Mouse (Mus musculus): Measurements from ENCODE around the gene Gm5155. TPM values are rescaled to one million over a fixed set of nuclear protein-coding genes. Genes with fewer than 3 reads are reported as not detected.

The Gm5155 gene
- polyA plus RNA-seq (2012; rRNA removed): not detected in 2 replicates

DNA sequence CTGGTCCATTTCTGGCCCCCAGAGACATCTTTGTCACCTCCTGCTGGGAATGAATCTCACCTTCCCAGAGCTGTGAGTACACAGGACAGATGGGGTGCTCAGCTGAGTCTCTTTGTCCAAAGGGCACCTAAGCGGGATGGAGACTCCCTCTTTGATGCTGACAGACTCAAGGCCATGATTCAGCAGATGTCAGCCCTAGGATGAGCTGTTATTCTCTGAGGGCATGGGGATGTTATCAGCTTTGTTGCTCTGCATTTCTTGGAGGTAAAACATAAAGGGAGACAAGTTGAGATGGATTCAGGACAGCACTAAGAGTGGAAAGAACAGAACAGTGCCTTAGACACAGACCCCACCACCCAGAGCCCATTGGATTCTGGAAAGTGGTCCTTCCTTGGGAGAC lies at the start of gene Gm5155:
Gene Gm5155, plus strand, starts transcription at position 301 of the 400 bp plus-strand sequence.

Other genes starting within 250 kb of the Gm5155 start
- gene Ceacam5, start 158.5 kb upstream of the Gm5155 start, polyA plus RNA-seq (2012; rRNA removed): not detected in 2 replicates
- not detected in 2 replicates for gene Ceacam14, start 59.1 kb upstream of the Gm5155 start, polyA plus RNA-seq (2012; rRNA removed)
- gene Ceacam11, start 100.4 kb downstream of the Gm5155 start, polyA plus RNA-seq (2012; rRNA removed): 0.05 TPM in 1 of 2 replicates, not detected in the other
- gene Ceacam13, start 138.1 kb downstream of the Gm5155 start, polyA plus RNA-seq (2012; rRNA removed): not detected in 2 replicates
- not detected in 2 replicates for gene Ceacam12, start 194.2 kb downstream of the Gm5155 start, polyA plus RNA-seq (2012; rRNA removed)

All from central nervous system, embryonic 14 days (tissue).